Comparison of ENCODE assay signal across 8 mouse cellular contexts in the genomic region with DNA sequence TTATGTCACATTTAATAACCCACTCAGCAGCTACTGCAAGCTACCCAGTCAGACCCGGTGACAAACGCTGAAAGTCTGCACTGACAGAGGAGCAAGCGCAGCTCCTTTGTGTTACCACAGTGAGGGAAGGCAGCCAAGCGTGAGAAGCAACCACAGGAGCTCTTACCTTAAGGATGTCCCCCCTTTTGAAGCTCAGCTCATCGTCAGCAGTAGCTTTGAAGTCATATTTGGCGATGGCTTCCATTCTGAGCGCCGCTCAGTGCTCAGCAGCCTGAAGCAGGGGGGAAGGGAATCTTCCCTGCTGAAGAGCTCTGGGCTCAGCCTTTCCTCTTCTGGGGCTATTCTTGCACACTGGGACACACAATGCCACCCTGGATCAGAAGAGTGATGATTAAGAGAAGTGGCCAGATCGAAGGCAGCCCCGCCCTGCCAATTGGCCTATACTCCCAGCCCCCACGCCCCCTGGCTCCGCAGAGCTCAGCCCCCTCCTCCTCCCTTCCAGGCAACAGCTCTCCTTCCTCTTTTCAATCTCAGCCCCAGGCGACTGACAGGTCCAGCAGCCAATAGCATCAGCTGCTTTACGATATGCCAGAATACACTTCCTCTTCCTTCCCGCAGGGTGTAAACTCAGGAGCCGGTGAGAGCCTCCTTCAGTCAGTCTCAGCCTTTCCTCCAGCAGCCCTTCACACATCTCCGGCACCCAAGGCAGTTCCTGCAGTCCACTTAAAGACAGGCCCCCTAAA. TPM values are rescaled to one million over a fixed set of nuclear protein-coding genes. Genes with fewer than 3 reads are reported as not detected.
DNase-seq lines count a peak whose midpoint lies in the region; ATAC-seq and TF ChIP-seq lines count a peak whose summit lies in the region.

No protein-coding gene starts in this region.

- peak overlapping the region; percentile 64 for H3K9ac ChIP-seq in ES-E14 (ENCODE audit: insufficient read depth, low read depth, low read length, poor library complexity, severe bottlenecking)
- H3K9ac ChIP-seq in lung, embryonic 14.5 days: peak overlapping the region; percentile 70

- H3K4me3 ChIP-seq in ES-E14 (ENCODE audit: insufficient read depth in 1 of 2, low read depth in 1 of 2, low read length in 2 of 2, poor library complexity in 1 of 2, severe bottlenecking in 1 of 2): peak overlapping the region; percentile 50 to 72
- H3K4me3 ChIP-seq in lung, embryonic 14.5 days (ENCODE audit: low read depth, low read length): peak overlapping the region; percentile 58

- peaks cover 5% of the 10 kb centered on the region; the same call in 1 of the 2 replicates for H3K36me3 ChIP-seq in ES-E14 (ENCODE audit: control insufficient read depth, insufficient read depth, low read length, poor library complexity, severe bottlenecking)
- H3K36me3 ChIP-seq in lung, embryonic 14.5 days (ENCODE audit: insufficient read depth): peaks cover 18% of the 10 kb centered on the region

- no peaks in the 10 kb centered on the region for H3K9me3 ChIP-seq in ES-E14 (ENCODE audit: control insufficient read depth, insufficient read depth, low read depth, low read length)
- H3K9me3 ChIP-seq in lung, embryonic 14.5 days (ENCODE audit: low read depth, low read length): no peaks in the 10 kb centered on the region

- H3K27ac ChIP-seq in ES-E14 (ENCODE audit: insufficient read depth, low read depth, low read length, poor library complexity, severe bottlenecking): 0 out of 2 replicates have a peak overlapping the region, but pooled peaks have one; percentile 22
- H3K27ac ChIP-seq in lung, embryonic 14.5 days (ENCODE audit: low read depth): peak overlapping the region; percentile 67

- TF ChIP-seq CTCF in lung, embryonic 14.5 days (IDR thresholded peaks at IDR 0.05; ENCODE audit: low read depth): peak; percentile 33; the same call in 1 of the 2 replicates

- H3K4me1 ChIP-seq in ES-E14 (ENCODE audit: control insufficient read depth in 2 of 2, insufficient read depth in 2 of 2, low read length in 2 of 2, poor library complexity in 1 of 2): peaks cover 0 to 6% of the 10 kb centered on the region in 2 experiments; a peak in 2 of 4 replicates
- peaks cover 7% of the 10 kb centered on the region for H3K4me1 ChIP-seq in lung, embryonic 14.5 days (ENCODE audit: insufficient read depth)

- peak overlapping the region; percentile 92 for H3K4me2 ChIP-seq in lung, embryonic 14.5 days

- DNase-seq in ES-E14 (ENCODE audit: low read depth, low spot score): peak; percentile 88
- peak; percentile 88 to 93 for DNase-seq in cerebellum, adult 18-20 months
- peak; percentile 80 for DNase-seq in forelimb bud, embryonic 11.5 days (ENCODE audit: low read depth, low spot score)
- DNase-seq in layer of hippocampus, adult 8-10 months (ENCODE audit: low spot score in 2 of 2): peak; percentile 93 to 94
- peak; percentile 96 for DNase-seq in lung, embryonic 14.5 days
- DNase-seq in testis, postnatal 14 days (ENCODE audit: low spot score): peak; percentile 84

- peak; percentile 100 for ATAC-seq in hematopoietic stem cell, adult 5-6 weeks (replicated peaks in 1 of 2; ENCODE audit: insufficient read depth in 1 of 2, low FRiP score in 2 of 2, low TSS enrichment in 1 of 2, low read depth in 1 of 2, poor library complexity in 2 of 2, severe bottlenecking in 2 of 2)
- ATAC-seq in lung, embryonic 14.5 days (ENCODE audit: insufficient read depth): peak; percentile 97
- peak; percentile 98 for ATAC-seq in neutrophil, adult 5-6 weeks (ENCODE audit: extremely low read depth, insufficient number of reproducible peaks, low FRiP score, poor library complexity, severe bottlenecking)

- in situ Hi-C loops in ES-E14 (cut with MboI; ENCODE audit: low sequenced_read_pairs in 2 of 2, unreplicated experiment in 2 of 2): no loop called here

- no peaks in the 10 kb centered on the region for H3K27me3 ChIP-seq in lung, embryonic 14.5 days (ENCODE audit: insufficient read depth, low read length)

- WGBS in lung, embryonic 14.5 days: 14% methylated on average over 17 of the region's 17 CpGs

TF ChIP-seq in ES-E14, 5 proteins besides CTCF, POLR2A, EP300 and RAD21:
- peak; percentile 65; the same call in 1 of the 2 replicates for TF ChIP-seq CHD2 (IDR thresholded peaks at IDR 0.05; ENCODE audit: low read depth, low read length)
- no peak for TF ChIP-seq MAFK (IDR thresholded peaks at IDR 0.05; ENCODE audit: insufficient read depth, low read depth, low read length)

RNA-seq across cellular contexts. Expression of a gene that starts 9.2 kb away (rescaled TPM):
- 16.3 and 24.4 TPM in 2 replicates for total RNA-seq in ES-E14 (2012; rRNA removed)
- total RNA-seq in hematopoietic stem cell, adult 5-6 weeks (2017): 38.1 and 93.3 TPM in 2 replicates
- 100 to 1,000 TPM; 179 to 220 (median 196) TPM for total RNA-seq in layer of hippocampus, adult 8-10 months (2022)
- polyA plus RNA-seq in lung, embryonic 14.5 days (2014; fragmentation: Nextera tagmentation; extraction: Ambion mirVana): 41.5 and 48.7 TPM in 2 replicates
- total RNA-seq in neutrophil, adult 5-6 weeks (2017): 59.5 and 71.5 TPM in 2 replicates

Comparison
In these comparisons a context has a peak if more than half of its experiments do, and no peak if none do; other contexts are left out.
1. Peak in every context shown above with its lines: DNase-seq, ATAC-seq, H3K4me3 ChIP-seq and H3K27ac ChIP-seq.